Mouse (Mus musculus) kidney, adult 2 months (tissue): ENCODE measurements around the gene Cfap221.

Experiments
- CTCF ChIP-seq: fragments of 200-500 bp; conservative IDR thresholded peaks from 2 replicates; pipeline ENCODE4 v1.5.1; 2011; ENCODE audit warnings: low read depth, mild to moderate bottlenecking, control low read depth, low read length, moderate library complexity, mixed read lengths; ENCODE audit not compliant: insufficient read depth, insufficient read length
- POLR2A ChIP-seq: fragments of 200-500 bp; IDR thresholded peaks from one replicate; pipeline ENCODE4 v1.6.1; 2011; ENCODE audit warnings: low read depth, low read length, control low read depth

DNA sequence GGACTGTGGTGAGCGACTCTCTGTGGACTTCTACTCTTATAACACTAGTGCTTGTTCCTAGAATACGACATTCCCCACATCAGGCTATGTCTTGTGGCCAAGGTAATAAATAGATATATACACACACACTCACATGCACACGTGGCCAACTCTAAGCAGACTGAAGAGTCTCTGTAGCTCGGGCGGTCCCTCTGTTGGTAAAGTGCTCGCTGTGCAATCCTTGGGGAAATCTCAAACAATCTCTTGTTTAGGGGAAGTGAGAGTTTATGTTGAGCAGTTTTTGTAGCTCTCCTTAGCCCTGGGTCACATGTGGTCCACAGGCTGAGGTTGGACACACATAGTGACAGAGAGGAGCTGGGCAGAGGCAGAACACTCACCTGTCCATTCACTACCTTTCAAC, 104.1 kb downstream of the Cfap221 start:
- TF ChIP-seq CTCF: no peak
- no peak for TF ChIP-seq POLR2A
